ENCODE assay signal across 8 mouse cellular contexts in the genomic region with DNA sequence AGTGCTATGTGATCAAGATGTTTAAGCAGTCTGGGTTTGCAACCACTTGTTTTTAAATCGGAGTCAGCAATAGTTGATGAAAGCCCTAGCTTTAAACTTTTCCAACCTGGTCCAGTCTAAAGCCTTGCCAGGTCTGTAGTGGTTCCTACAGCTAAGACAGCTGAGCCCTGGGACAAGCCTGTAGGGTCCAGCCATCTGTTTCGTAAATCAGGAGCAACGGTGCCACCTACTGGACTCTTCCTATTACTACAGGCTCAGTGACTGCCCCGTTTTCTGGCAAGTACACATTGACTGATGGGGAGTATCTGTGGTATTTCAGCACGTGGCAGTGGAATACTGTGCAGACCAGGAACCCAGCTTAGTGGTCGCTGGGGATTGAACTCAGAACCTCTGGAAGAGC. TPM values are rescaled to one million over a fixed set of nuclear protein-coding genes. Genes with fewer than 3 reads are reported as not detected.
A peak's percentile ranks its signal among the peaks of the same experiment; 100 is the strongest.
DNase-seq lines count a peak whose midpoint lies in the region; ATAC-seq and TF ChIP-seq lines count a peak whose summit lies in the region.

No protein-coding gene starts in this region.

- H3K27ac ChIP-seq in MEL (ENCODE audit: control insufficient read depth, low read depth, low read length), result no peak overlapping the region
- H3K27ac ChIP-seq in forebrain, postnatal 0 days (ENCODE audit: low read depth, low read length), result no peak overlapping the region
- peak overlapping the region; percentile 18; the same call in 1 of the 2 replicates for H3K27ac ChIP-seq in layer of hippocampus, adult 2 months
- peak overlapping the region; percentile 14; the same call in 1 of the 2 replicates for H3K27ac ChIP-seq in lung, embryonic 14.5 days (ENCODE audit: low read depth)

- peak; percentile 77 to 98 (median 96) for TF ChIP-seq CTCF in MEL (IDR thresholded peaks at IDR 0.05 in 2 of 3, conservative IDR thresholded peaks at IDR 0.05 in 1 of 3; ENCODE audit: control insufficient read depth in 1 of 3, insufficient read depth in 1 of 3, low read depth in 2 of 3, low read length in 3 of 3, poor library complexity in 1 of 3, severe bottlenecking in 1 of 3)
- TF ChIP-seq CTCF in forebrain, postnatal 0 days (IDR thresholded peaks at IDR 0.05; ENCODE audit: low read depth), result peak; percentile 89
- peak; percentile 94 for TF ChIP-seq CTCF in layer of hippocampus, adult 2 months (conservative IDR thresholded peaks at IDR 0.05)
- TF ChIP-seq CTCF in lung, embryonic 14.5 days (IDR thresholded peaks at IDR 0.05; ENCODE audit: low read depth), result peak; percentile 90

- TF ChIP-seq EP300 in MEL (IDR thresholded peaks at IDR 0.05; ENCODE audit: low read depth in 1 of 2, low read length in 2 of 2), result no peak

- H3K79me2 ChIP-seq in MEL (ENCODE audit: control insufficient read depth, insufficient read depth, low read length, poor library complexity), result peaks cover 2% of the 10 kb centered on the region; the same call in 1 of the 2 replicates

- peaks cover 0 to 2% of the 10 kb centered on the region in 2 experiments; a peak in 1 of 4 replicates for H3K4me1 ChIP-seq in MEL (ENCODE audit: control insufficient read depth in 1 of 2, insufficient read depth in 2 of 2, low read length in 2 of 2)
- no peaks in the 10 kb centered on the region for H3K4me1 ChIP-seq in forebrain, postnatal 0 days (ENCODE audit: insufficient read depth)
- H3K4me1 ChIP-seq in lung, embryonic 14.5 days (ENCODE audit: insufficient read depth), result peaks cover 10% of the 10 kb centered on the region

- no peaks in the 10 kb centered on the region for H3K36me3 ChIP-seq in MEL (ENCODE audit: control insufficient read depth in 1 of 2, insufficient read depth in 2 of 2, low read length in 2 of 2)
- H3K36me3 ChIP-seq in forebrain, postnatal 0 days (ENCODE audit: insufficient read depth), result no peaks in the 10 kb centered on the region
- no peaks in the 10 kb centered on the region for H3K36me3 ChIP-seq in lung, embryonic 14.5 days (ENCODE audit: insufficient read depth)

- no peak overlapping the region for H3K9ac ChIP-seq in MEL (ENCODE audit: control insufficient read depth, low read depth, low read length, poor library complexity, severe bottlenecking)
- no peak overlapping the region for H3K9ac ChIP-seq in forebrain, postnatal 0 days
- H3K9ac ChIP-seq in lung, embryonic 14.5 days, result no peak overlapping the region

- ATAC-seq in forebrain, postnatal 0 days, result peak; percentile 79
- ATAC-seq in lung, embryonic 14.5 days (ENCODE audit: insufficient read depth), result peak; percentile 71

- H3K4me2 ChIP-seq in forebrain, postnatal 0 days (ENCODE audit: low read depth), result no peak overlapping the region
- no peak overlapping the region for H3K4me2 ChIP-seq in lung, embryonic 14.5 days

- 6% methylated on average over 6 of the region's 6 CpGs for WGBS in forebrain, postnatal 0 days
- 8% methylated on average over 6 of the region's 6 CpGs for WGBS in lung, embryonic 14.5 days

- H3K9me3 ChIP-seq in MEL (replicated peaks; ENCODE audit: insufficient read depth, low read length), result no peaks in the 10 kb centered on the region
- H3K9me3 ChIP-seq in forebrain, postnatal 0 days (ENCODE audit: low read length), result no peaks in the 10 kb centered on the region
- H3K9me3 ChIP-seq in lung, embryonic 14.5 days (ENCODE audit: low read depth, low read length), result no peaks in the 10 kb centered on the region

- H3K27me3 ChIP-seq in MEL (ENCODE audit: control insufficient read depth in 1 of 2, insufficient read depth in 2 of 2, low read length in 2 of 2), result no peaks in the 10 kb centered on the region
- H3K27me3 ChIP-seq in forebrain, postnatal 0 days (ENCODE audit: insufficient read depth, low read length), result no peaks in the 10 kb centered on the region
- H3K27me3 ChIP-seq in lung, embryonic 14.5 days (ENCODE audit: insufficient read depth, low read length), result no peaks in the 10 kb centered on the region

- H3K4me3 ChIP-seq in MEL (ENCODE audit: control insufficient read depth in 1 of 2, insufficient read depth in 1 of 2, low read depth in 2 of 2, low read length in 2 of 2), result no peak overlapping the region
- H3K4me3 ChIP-seq in forebrain, postnatal 0 days (ENCODE audit: low read depth, low read length), result no peak overlapping the region
- H3K4me3 ChIP-seq in layer of hippocampus, adult 2 months, result no peak overlapping the region
- no peak overlapping the region for H3K4me3 ChIP-seq in lung, embryonic 14.5 days (ENCODE audit: low read depth, low read length)

- peak; percentile 94 for DNase-seq in MEL (ENCODE audit: low read depth, low spot score)
- DNase-seq in cerebellum, adult 18-20 months, result peak; percentile 89 to 90
- peak; percentile 92 for DNase-seq in forebrain, postnatal 0 days
- peak; percentile 89 for DNase-seq in heart, postnatal 4 days
- peak; percentile 78 to 79 for DNase-seq in layer of hippocampus, adult 2 months (ENCODE audit: low spot score in 2 of 2)
- peak; percentile 95 for DNase-seq in lung, embryonic 14.5 days
- peak; percentile 83 for DNase-seq in ovary, postnatal 14 days (ENCODE audit: low spot score)
- peak; percentile 54 to 79 for DNase-seq in thymus, postnatal 10 days (ENCODE audit: low spot score in 2 of 2)

- no peak for TF ChIP-seq POLR2A in MEL (IDR thresholded peaks at IDR 0.05; ENCODE audit: control insufficient read depth in 1 of 2, insufficient read depth in 1 of 2, low read depth in 1 of 2, low read length in 2 of 2, poor library complexity in 1 of 2)

- TF ChIP-seq RAD21 in MEL (IDR thresholded peaks at IDR 0.05; ENCODE audit: low read depth, low read length), result peak; percentile 87

TF ChIP-seq in MEL, 35 proteins besides CTCF, POLR2A, EP300 and RAD21:
- TF ChIP-seq SIN3A (IDR thresholded peaks at IDR 0.05; ENCODE audit: low read length), result peak; percentile 56; the same call in 1 of the 2 replicates
- no peak for TF ChIP-seq USF1 (IDR thresholded peaks at IDR 0.05; ENCODE audit: low read depth, low read length)
- TF ChIP-seq JUND (IDR thresholded peaks at IDR 0.05; ENCODE audit: low read depth, low read length), result no peak
- 0 out of 2 replicates have a peak, but pooled peaks have one; percentile 36 for TF ChIP-seq BHLHE40 (IDR thresholded peaks at IDR 0.05; ENCODE audit: borderline replicate concordance, low read depth, low read length)
- peak; percentile 79 for TF ChIP-seq SMC3 (IDR thresholded peaks at IDR 0.05; ENCODE audit: low read depth, low read length)
- 0 out of 2 replicates have a peak, but pooled peaks have one; percentile 11 for TF ChIP-seq GATA1 (IDR thresholded peaks at IDR 0.05; ENCODE audit: low read depth, low read length)
- peak; percentile 73 for TF ChIP-seq ZC3H11A (IDR thresholded peaks at IDR 0.05; ENCODE audit: low read depth, low read length)

RNA-seq across cellular contexts. Expression of a gene that starts 47.5 kb away (rescaled TPM):
- 11.4 and 13.7 TPM in 2 replicates for total RNA-seq in MEL (2012; rRNA removed)
- polyA plus RNA-seq in MEL (2012; ENCODE audit: insufficient read depth in 1 of 2, insufficient read length in 2 of 2, low read depth in 1 of 2, low replicate concordance in 2 of 2, missing spikeins in 1 of 2), result 10 to 100 TPM in 1 of 2 experiments, not detected in 1; 42.5 TPM
- total RNA-seq in forebrain, postnatal 0 days (2014; rRNA removed), result 9.4 and 13.1 TPM in 2 replicates
- polyA plus RNA-seq in forebrain, postnatal 0 days (2015; fragmentation: Nextera tagmentation; extraction: Ambion mirVana), result 12.7 and 17.7 TPM in 2 replicates
- 10 to 100 TPM; 17.0 to 19.1 TPM for total RNA-seq in heart, postnatal 4 days (2021)
- 10 to 100 TPM; 20.3 to 23.2 TPM for total RNA-seq in layer of hippocampus, adult 2 months (2021)
- polyA plus RNA-seq in lung, embryonic 14.5 days (2014; fragmentation: Nextera tagmentation; extraction: Ambion mirVana), result 41.3 and 47.5 TPM in 2 replicates

RNA-seq across cellular contexts. Expression of a gene that starts 48.7 kb away (rescaled TPM):
- total RNA-seq in MEL (2012; rRNA removed), result 140 TPM in 2 replicates
- 100 to 1,000 TPM; 193 to 530 TPM for polyA plus RNA-seq in MEL (2012; ENCODE audit: insufficient read depth in 1 of 2, insufficient read length in 2 of 2, low read depth in 1 of 2, low replicate concordance in 2 of 2, missing spikeins in 1 of 2)
- 356 and 372 TPM in 2 replicates for total RNA-seq in forebrain, postnatal 0 days (2014; rRNA removed)
- polyA plus RNA-seq in forebrain, postnatal 0 days (2015; fragmentation: Nextera tagmentation; extraction: Ambion mirVana), result 360 and 367 TPM in 2 replicates
- 100 to 1,000 TPM; 126 to 130 TPM for total RNA-seq in heart, postnatal 4 days (2021)
- 100 to 1,000 TPM; 179 to 184 TPM for total RNA-seq in layer of hippocampus, adult 2 months (2021)
- polyA plus RNA-seq in lung, embryonic 14.5 days (2014; fragmentation: Nextera tagmentation; extraction: Ambion mirVana), result 148 and 149 TPM in 2 replicates

RNA-seq across cellular contexts. Expression of a gene that starts 57.3 kb away (rescaled TPM):
- total RNA-seq in MEL (2012; rRNA removed), result 19.1 and 21.2 TPM in 2 replicates
- 10 to 100 TPM in 1 of 2 experiments, not detected in 1; 57.2 TPM for polyA plus RNA-seq in MEL (2012; ENCODE audit: insufficient read depth in 1 of 2, insufficient read length in 2 of 2, low read depth in 1 of 2, low replicate concordance in 2 of 2, missing spikeins in 1 of 2)
- total RNA-seq in forebrain, postnatal 0 days (2014; rRNA removed), result 68.6 and 76.5 TPM in 2 replicates
- polyA plus RNA-seq in forebrain, postnatal 0 days (2015; fragmentation: Nextera tagmentation; extraction: Ambion mirVana), result 25.9 and 28.2 TPM in 2 replicates
- total RNA-seq in heart, postnatal 4 days (2021), result 10 to 100 TPM; 50.1 to 53.8 TPM
- 100 to 1,000 TPM in 1 of 2 experiments, 10 to 100 TPM in 1; 99.9 to 108 TPM for total RNA-seq in layer of hippocampus, adult 2 months (2021)
- polyA plus RNA-seq in lung, embryonic 14.5 days (2014; fragmentation: Nextera tagmentation; extraction: Ambion mirVana), result 28.3 and 31.0 TPM in 2 replicates

Comparison
In these comparisons a context has a peak if more than half of its experiments do, and no peak if none do; other contexts are left out.
1. H3K27ac ChIP-seq: peak in layer of hippocampus, adult 2 months (single experiment) and lung, embryonic 14.5 days (single experiment); none in MEL (single experiment) and forebrain, postnatal 0 days (single experiment).
2. Peak in every context shown above with its lines, with median percentiles within 50 percentile points of each other: DNase-seq and CTCF ChIP-seq.